Mouse (Mus musculus): ENCODE measurements around the gene Mfap3l.
"Not testable (repeated sequence)": the region's sequence is repeated elsewhere in the genome, so short reads cannot be mapped to it uniquely, and the experiment has no call there.

The Mfap3l gene

DNA sequence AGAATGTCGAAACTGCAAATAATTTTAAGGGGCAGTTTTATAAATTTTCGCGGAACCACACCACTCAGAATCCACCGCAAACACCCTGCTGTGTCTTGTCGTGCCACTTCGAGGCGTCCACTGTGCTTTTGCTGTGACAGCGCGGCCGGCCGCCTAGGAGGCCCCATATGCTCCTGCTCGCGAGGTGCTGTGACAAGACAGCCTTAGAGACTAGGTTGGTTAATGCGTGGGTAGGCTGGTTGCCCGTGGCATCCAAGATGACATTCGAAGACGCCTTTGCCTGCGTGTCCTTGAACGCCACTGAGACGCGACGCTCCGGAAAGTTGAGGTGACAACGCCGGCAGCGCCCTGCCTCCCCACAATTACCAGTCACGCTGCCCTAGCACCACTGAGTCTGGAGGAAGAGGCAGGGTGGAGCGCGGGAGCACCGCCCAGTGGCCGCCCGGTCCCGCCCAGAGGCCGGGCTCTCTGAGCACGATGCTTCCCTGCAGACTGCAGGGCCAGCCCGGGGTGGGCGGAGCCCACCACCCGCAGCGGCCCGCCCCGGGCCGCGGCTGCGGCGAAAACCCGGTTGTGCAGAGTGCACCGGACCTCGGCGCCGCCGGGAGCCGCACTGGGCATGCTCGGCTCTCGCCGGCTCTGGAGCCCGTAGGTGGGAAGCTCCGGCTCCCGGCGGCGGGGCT lies at the start of gene Mfap3l:
Gene Mfap3l, plus strand, starts transcription at position 578 of the 683 bp plus-strand sequence.
- peak; percentile 96 for DNase-seq (ENCODE audit: low spot score)

GRCm38 (mm10) chr8:60583369-60583768 lies 49.3 kb upstream of the Mfap3l start:
- DNase-seq (ENCODE audit: low spot score), result no peak

- DNase-seq (ENCODE audit: low spot score), result not testable (repeated sequence)
Measured at GRCm38 (mm10) chr8:60591352-60592105, 41.1 kb upstream of the Mfap3l start.

GRCm38 (mm10) chr8:60594761-60595160 lies 37.9 kb upstream of the Mfap3l start:
- no peak for DNase-seq (ENCODE audit: low spot score)

- no peak for DNase-seq (ENCODE audit: low spot score)
Measured at GRCm38 (mm10) chr8:60611580-60612111, 21.0 kb upstream of the Mfap3l start.

DNA sequence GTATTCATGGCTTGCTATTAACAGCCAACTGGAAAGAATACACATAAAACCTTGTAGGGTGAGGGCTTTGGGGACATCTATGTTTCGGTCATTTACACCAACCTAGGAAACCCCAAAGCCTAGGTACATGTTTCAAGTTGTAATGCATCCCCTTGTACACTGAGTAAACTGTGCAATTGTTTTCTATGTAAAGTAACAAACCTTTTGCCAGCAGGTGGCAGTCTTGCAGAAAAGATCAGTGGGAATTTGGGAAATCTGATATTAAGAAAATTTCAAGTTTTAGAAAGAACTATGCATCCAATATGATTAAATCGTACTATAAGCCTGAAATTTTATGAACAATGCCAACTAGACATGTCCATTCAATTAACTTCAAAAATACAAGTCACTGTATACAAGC lies 15.7 kb upstream of the Mfap3l start:
- peak; percentile 70 for DNase-seq (ENCODE audit: low spot score)

DNA sequence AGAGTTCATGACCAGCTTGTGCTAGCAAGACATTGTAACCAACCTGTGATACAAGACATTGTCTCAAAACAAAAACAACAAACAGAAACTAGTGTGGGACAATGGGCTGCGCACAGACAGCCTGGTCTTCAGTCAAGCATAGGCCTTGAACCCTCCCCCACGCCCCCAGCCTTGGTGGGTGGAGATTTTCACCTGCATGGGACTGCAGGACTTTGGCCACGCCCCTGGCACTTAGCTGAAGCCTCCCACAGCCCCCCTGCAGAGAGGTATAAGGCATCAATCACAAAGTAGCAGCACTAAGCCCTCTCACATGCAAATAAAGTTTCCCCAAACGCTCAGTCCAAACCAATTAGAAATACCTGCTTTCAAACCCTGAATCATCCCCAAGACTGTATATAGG lies 11.1 kb upstream of the Mfap3l start:
- DNase-seq (ENCODE audit: low spot score), result no peak

DNA sequence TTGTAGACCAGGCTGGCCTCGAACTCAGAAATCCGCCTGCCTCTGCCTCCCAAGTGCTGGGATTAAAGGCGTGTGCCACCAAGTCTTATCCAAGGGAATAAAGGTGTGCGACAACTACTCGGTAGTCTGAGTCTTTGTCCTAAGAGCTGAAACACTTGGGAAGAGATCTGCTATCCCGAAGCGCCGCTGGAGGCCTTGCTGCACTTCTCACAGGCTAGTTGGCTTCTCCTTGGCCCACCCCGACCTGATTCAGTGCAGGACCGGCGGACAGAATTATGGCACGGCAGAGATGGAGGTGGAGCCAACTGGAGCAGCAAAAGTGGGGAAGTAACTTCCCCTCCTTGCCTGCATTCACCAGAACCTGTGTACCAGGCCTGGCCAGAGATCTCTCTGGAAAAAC lies 10.6 kb upstream of the Mfap3l start:
- no peak for DNase-seq (ENCODE audit: low spot score)

- DNase-seq (ENCODE audit: low spot score), result no peak
Measured at GRCm38 (mm10) chr8:60623438-60623837, 9.2 kb upstream of the Mfap3l start.

DNA sequence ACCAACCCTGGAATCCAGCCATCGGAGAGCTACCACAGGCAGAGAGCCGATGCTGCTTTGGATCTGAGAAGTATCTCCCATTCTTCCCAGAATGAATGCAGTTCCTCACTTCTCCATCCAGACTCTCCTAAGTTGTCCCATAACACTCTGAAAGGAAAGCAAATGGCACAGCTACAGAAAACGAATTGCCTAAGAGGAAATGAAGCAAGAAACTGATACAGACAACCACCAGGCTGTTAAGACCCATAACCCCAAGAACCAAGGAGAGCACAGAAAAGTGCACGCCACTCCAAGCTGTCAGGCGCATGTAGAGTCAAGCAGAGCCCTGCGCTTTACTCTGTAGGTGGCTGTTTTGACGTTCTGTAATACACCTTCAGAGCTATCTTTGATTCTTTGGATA lies 7.9 kb upstream of the Mfap3l start:
- DNase-seq (ENCODE audit: low spot score), result no peak

- DNase-seq (ENCODE audit: low spot score), result no peak
Measured at GRCm38 (mm10) chr8:60627937-60628336, 4.7 kb upstream of the Mfap3l start.

DNA sequence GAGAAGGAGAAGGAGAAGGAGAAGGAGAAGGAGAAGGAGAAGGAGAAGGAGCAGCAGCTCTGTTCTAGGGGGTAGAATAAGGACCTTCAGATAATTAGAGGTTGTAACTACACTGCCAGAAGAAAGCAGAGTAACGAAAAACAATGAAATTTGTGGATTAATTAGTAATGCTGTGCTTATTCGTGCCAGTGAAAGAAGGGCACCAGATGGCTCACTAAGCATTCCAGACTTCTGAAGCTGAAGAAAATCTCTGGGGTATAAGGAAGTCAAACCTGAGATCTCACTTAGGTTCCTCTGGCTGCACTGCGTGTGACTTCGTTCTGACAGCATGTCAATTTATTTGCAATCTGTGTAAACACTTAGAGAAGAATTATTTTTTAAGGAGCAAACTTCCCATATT lies 3.6 kb upstream of the Mfap3l start:
- DNase-seq (ENCODE audit: low spot score), result no peak

GRCm38 (mm10) chr8:60631504-60631934 lies 1.1 kb upstream of the Mfap3l start:
- DNase-seq (ENCODE audit: low spot score), result peak; percentile 89

DNA sequence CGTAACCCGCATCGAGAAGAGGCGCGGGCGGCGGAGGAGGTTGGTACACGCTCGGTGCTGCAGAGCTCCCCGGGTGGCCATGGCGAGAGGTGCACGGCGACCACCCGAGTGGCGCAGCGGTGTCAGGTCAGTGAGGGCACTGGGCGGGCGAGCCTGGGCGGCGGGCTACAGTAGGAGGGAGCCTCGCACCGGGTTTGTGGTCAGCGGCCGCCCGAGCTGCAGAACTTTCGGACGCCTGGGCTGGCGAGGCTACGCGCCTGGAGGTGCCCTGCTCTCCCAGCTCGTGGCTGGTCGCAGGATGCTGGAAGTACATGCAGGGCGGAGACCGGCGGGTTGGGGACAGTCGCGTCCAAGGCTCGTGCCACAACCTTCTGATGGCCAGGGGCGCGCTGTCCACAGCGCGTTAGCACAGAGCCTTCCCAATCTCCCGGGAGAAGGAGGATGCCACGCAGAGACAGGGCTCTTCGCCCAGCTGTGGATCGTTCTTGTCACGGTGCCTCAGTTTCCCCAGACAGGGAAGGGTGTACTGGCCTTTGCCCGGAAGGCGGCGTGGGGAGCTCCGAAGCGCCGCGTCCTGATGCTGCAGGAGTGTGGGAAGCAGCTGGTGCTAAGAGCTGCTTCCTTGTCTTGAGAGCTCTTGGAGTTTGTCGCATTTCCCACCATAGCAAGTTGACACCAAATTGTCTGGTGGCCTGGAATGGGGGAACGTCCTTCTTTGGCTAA lies 467 bp downstream of the Mfap3l start:
- DNase-seq (ENCODE audit: low spot score), result peak; percentile 52

GRCm38 (mm10) chr8:60634921-60635320 lies 2.3 kb downstream of the Mfap3l start:
- peak; percentile 33 for DNase-seq (ENCODE audit: low spot score)

DNA sequence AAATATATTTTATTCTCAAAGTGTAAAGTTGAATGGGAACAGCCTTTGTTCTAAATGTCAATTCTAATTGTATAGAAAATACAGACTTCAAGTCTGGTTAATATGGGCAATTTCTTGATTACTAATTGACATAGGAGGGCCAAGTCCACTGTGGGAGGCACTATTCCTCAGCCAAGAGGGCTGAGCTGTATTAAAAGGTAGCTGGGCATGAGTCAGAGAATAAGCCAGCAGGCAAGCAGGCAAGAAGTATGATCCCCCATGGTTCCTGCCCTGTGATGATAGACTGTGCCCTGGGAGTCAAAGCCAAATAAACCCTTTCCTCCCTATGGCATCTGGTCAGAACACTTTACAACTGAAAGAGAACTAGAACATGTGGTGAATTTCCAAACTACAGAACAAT lies 3.2 kb downstream of the Mfap3l start:
- DNase-seq (ENCODE audit: low spot score), result no peak

- no peak for DNase-seq (ENCODE audit: low spot score)
Measured at GRCm38 (mm10) chr8:60640046-60640445, 7.4 kb downstream of the Mfap3l start.

GRCm38 (mm10) chr8:60643416-60644020 lies 10.9 kb downstream of the Mfap3l start:
- no peak for DNase-seq (ENCODE audit: low spot score)

DNA sequence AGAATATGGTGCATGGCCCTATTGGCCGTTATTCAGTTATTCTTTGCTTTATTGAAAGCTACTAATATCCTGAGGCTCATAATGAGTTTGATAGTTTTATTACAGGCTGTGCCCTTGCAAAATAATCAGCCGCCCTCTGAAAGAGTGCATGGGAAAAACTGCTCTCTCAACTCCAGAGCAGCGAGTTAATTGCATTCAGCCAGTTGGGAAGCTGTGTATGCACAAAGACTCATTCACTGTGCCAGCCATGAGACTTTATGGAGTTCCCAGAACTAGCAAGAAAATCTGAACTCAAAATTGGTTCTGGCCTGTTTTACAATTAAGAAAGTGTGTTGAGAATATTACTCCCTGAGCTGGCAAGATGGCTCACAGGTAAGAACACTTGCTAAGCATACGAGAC lies 12.5 kb downstream of the Mfap3l start:
- no peak for DNase-seq (ENCODE audit: low spot score)

- no peak for DNase-seq (ENCODE audit: low spot score)
Measured at GRCm38 (mm10) chr8:60645911-60646310, 13.3 kb downstream of the Mfap3l start.

- DNase-seq (ENCODE audit: low spot score), result no peak
Measured at GRCm38 (mm10) chr8:60647291-60647690, 14.7 kb downstream of the Mfap3l start.

GRCm38 (mm10) chr8:60649081-60649480 lies 16.5 kb downstream of the Mfap3l start:
- peak; percentile 20 for DNase-seq (ENCODE audit: low spot score)

All from MN1 (cell line).